Mouse (Mus musculus) adrenal gland, adult 8-10 months (tissue): ENCODE measurements around the gene Josd1. TPM values are rescaled to one million over a fixed set of nuclear protein-coding genes. Genes with fewer than 3 reads are reported as not detected.

Experiments
- DNase-seq: peaks from one replicate; pipeline ENCODE4 v3.0.0; 2022
- total RNA-seq, 4 experiments: library from RNA; stranded (reverse); gene quantifications; 2 replicates each; pipeline ENCODE4 v1.2.4; 2022

The Josd1 gene
- total RNA-seq, result 10 to 100 TPM; 22.8 to 30.3 (median 25.0) TPM

- peak; percentile 92 for DNase-seq
These were observed at the start of gene Josd1 for GRCm38 (mm10) chr15:79687646-79688267. Josd1 (minus strand) TSS chr15:79687919.

DNA sequence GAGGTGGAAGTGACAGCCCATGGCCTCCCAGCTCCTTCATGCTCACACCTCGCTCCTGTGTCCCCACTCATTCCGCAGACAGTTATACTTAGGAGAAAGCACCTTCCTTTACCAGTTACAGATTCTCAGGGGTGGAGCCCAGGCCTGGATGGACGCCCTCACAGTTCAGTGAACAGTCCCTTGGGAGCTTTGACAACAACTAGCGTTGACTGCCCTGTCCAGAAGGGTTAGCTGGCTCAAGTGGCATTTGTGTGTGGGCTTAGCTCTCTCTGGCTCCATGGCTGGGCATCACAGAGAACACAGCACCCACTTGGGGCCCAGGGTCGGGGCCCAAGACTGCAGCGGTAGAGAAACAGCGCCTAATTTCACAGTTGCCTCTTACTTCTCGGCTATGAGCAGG lies 46.6 kb upstream of the Josd1 start:
- DNase-seq, result no peak

- no peak for DNase-seq
These were observed 45.9 kb upstream of the Josd1 start for GRCm38 (mm10) chr15:79733640-79734039.

- DNase-seq, result no peak
These were observed 45.5 kb upstream of the Josd1 start for GRCm38 (mm10) chr15:79733192-79733591.

DNA sequence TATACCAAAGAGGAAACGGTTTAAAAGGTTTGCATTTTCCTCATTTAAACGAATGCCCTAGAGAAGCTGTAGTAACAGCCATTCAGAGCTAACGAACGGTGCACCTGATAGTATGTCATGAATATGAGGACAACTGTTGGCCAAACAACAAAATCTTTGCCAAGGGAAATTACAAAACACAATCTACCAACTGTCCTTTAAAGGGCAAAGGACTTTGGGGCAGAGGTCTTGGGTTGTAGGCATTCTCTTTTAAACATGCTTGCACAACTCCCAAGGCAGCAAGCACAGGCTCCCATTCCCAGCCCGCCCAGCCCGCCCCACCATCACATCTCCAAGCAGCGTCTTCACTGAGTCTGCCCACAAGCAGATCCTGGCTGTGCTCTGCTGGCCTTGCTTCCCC lies 43.8 kb upstream of the Josd1 start:
- no peak for DNase-seq

DNA sequence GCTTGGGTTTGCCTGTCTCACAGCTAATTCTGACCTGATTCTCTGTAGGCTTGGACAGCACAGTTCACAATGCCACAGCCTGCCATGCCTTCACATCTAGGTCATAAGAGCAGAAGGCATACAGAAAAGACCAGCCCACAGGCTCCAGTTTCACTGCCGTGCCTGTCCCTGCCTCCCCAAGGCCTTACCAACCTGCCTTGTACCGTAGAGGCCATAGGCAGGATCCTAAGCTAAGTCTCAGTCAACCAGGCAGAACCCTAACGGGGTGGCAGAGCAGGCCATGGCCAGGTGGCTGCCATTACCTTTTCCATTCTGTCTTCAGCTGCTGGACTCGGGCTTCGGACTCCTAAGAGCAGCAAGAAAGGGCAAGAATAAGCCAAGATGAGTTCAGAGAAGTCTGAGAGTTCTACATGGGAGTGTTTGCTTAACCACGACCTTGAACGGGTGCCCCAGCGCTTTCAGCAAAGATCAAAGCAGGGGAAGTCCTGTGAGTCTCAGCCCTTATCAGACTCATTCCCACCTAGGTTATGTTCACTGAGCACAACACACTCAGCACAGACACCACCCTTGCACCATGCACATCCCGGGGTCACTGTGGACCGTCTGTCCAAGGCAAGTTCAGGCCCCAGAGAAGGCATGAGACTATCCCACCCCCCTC lies 41.1 kb upstream of the Josd1 start:
- DNase-seq, result no peak

DNA sequence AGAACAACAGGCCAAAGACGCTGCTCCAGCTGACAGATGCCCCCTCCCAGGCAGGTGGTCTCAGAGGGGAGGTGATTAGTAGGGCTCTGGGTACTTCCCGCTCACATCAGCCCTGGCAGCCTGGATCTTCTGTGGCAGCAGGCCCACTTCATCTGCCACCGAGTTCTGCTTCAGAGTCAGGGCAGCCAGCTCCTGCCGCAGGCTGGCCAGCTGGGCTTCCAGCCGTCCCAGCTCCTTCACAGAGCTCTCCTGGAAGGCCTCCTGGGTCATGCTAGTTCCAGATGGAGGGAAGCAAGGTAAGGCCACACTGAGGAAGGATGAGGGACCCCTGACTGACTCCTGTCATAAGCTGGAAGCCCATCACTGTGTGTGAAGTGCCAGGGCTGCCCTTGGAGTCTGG lies 40.6 kb upstream of the Josd1 start:
- no peak for DNase-seq

DNA sequence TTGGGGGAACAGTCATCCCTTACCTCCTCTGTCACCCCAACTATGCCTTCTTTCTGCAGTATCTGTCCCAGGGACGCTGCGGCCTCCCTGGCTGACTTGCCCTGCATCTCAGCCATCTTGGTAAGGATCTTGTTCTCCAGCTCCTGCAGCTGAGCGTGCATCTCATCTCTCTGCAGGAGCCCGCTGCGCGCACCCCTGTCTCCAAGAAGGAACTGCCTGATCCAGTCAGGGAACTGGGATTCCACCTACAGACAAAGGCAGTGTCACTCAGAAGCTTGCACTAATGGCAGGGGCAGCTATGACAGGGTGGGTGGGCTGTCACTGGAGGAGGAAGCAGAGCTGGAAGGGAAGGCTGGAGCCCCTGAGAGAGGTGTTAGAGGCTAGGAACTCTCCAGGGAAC lies 40.1 kb upstream of the Josd1 start:
- no peak for DNase-seq

GRCm38 (mm10) chr15:79725190-79725789 lies 37.6 kb upstream of the Josd1 start:
- DNase-seq, result no peak

DNA sequence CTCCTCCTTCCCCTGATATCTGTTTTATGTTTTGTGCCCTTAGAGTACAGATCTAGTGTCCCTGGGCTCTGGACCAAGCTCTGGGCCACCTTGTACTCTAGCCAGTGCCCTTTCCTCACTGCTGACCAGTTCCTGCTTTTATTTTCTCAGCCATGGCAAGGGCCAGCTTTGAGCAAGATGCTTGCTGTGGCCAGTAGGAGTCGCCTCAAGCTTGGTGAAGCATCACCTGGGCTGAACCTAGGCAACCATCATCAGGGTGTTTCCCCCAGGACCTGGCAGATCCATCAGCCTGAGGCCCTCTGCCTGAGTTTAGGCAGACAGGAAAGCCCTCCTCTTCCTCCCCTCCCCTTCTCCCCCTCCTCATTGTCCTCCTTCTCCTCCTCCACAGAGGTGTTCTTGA lies 35.7 kb upstream of the Josd1 start:
- no peak for DNase-seq

DNA sequence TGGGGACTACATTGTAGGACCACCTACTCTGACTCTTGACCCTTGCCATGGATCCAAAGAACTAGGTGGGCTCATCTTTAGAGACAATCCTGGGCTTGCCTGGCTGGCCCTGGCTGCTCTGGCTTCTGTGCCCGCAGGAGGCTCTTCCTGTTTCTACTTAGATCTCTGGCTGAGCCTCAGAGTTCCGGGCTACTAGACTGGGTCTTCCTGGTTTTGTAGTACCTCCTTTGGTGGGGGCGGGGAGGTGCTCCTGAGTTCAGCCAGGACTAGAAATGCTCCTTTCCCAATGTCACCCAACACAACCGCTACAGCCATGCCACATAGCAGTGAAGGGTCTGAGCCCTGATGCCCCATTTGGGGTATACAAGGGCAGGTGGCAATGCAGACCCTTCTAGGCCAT lies 33.1 kb upstream of the Josd1 start:
- DNase-seq, result no peak

- no peak for DNase-seq
These were observed 32.5 kb upstream of the Josd1 start for GRCm38 (mm10) chr15:79720267-79720666.

DNA sequence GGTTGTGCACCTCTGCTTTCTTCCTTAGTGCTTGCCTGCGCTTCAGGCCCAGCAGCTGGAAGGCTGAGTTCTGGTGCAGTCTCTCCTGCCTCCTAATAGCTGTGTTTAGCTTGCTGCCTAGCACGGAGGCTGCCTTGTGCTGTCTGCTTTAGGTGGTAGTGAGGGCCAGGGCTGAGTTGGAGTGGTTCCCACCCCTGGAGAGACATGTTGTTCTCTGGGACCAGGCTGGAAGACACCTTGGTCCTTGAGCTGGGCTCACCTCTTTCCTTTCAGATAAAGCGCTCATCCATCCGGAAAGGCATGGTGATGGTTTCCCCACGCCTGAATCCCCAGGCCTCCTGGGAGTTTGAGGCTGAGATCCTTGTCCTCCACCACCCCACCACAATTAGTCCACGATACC lies 29.0 kb upstream of the Josd1 start:
- no peak for DNase-seq

DNA sequence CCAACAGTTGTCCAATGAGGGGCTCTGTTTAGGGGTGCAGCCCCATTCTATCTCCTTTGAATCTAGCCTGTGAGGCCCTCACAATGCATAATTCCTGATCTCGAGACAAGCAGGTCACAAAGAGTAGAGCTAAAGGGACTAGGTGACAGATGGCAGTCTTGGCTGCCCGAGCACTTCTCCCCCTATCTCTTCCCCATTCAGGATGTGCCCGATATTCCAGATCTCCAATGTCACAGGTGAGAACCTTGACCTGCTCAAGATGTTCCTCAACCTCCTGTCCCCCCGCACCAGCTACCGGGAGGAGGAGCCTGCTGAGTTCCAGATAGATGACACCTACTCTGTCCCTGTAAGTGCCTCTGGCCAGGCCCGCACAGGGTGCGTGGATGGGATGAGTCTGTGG lies 27.9 kb upstream of the Josd1 start:
- no peak for DNase-seq

- no peak for DNase-seq
These were observed 20.6 kb upstream of the Josd1 start for GRCm38 (mm10) chr15:79708229-79708822.

DNA sequence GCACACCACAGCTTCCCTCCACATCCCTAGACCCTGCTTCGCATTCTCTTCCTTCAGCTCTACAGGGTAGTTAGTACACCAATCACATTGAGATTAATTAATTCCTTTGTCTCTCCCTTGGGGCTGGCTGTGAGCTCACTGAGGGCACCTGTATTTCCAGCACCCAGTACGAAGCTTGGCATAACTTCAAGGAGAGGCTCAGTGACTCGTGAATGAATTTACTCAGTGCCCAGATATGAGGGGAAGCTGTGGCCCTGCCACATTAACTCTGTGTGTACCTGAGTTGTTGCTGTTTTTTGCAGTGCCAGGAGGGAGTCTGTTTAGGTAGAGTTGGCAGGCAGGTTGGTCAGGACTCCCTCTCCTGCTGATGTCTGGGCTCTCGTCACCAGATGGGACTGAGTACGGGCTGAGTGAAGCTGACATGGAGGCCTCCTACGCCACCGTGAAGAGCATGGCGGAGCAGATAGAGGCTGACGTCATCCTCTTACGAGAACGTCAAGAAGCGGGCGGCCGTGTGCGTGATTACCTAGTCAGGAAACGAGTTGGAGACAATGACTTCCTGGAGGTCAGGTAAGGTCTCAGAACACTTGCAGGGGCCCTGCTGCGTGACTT lies 19.0 kb upstream of the Josd1 start:
- no peak for DNase-seq

- no peak for DNase-seq
These were observed 10.0 kb upstream of the Josd1 start for GRCm38 (mm10) chr15:79697558-79698187.

- DNase-seq, result no peak
These were observed 9.3 kb upstream of the Josd1 start for GRCm38 (mm10) chr15:79697011-79697410.

GRCm38 (mm10) chr15:79696508-79696907 lies 8.8 kb upstream of the Josd1 start:
- no peak for DNase-seq

DNA sequence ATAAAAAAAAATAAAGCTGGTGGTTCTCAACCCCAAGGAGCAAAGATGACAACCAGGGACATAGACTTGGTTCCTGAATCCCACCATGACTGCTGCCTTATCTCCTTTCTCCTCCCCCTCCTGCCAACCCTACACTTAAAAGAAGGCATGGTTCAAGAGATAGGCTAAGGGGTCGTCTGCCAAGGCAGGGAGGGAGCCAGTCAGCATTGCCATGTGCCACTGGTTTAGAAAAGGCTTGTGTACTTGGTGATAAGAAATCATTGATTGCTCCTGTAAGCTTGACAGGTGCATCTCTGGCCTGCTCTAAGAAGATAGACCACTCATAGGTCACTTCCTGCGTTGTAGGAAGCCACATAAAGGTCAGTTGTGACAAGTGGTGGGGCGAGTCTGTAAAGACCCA lies 7.8 kb upstream of the Josd1 start:
- no peak for DNase-seq

DNA sequence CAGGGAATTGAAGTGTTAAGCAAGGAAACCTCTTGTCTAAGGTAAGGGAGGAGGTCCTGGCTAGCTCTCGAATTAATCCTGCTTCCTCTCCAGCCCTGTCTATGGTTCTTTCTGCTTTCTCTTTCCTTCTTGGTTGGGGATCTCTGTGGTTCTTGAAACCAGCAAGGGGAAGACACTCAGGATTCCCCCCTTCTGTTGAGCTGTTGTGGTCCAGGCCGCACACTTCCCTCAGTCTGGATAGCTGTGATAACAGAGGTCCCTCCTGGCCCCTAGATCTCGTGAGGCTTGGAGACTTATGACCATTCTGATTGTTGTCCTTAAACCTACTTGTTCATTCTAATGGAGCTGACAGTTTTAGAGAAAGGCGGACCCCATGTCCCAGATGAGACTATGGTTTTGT lies 6.8 kb upstream of the Josd1 start:
- DNase-seq, result no peak

DNA sequence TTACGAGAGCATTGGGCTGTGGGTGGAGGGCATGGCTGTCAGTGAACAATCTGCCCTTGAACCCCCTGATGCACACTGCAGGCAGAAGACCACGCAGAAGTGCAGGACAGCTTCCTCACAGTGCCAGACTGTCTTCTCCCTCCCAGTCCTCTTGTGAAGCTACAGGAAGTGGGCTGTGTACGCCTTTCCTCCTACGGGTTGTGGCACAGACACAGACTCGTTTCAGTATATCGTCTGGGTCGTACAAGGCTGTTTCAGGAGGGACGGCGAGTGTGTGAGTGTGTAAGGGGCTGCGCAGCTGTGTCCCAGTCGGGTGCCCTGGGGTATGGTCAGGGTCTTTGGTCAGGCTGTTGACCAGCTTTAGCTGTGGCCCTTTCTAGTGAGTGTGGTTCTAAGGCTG lies 6.0 kb upstream of the Josd1 start:
- DNase-seq, result no peak

DNA sequence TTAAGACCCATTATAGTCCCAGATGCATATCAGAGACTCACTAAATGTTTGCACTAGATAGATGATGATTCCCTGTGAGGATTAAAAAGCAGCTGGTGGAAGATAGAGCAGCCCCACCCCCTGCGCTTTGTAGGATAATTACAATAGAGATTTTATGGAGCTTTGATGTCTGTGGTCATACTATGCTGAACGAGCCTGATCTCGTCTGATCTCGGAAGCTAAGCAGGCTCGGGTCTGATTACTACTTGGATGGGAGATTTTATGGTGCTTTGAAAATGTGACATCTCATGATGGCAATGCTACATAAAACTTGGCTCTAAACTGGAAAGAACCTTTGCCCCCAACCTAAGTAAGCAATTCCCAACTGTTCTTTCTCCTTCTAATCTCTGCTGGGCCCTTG lies 4.6 kb upstream of the Josd1 start:
- no peak for DNase-seq
